Mouse (Mus musculus): ENCODE measurements around the gene Rnf157. TPM values are rescaled to one million over a fixed set of nuclear protein-coding genes. Genes with fewer than 3 reads are reported as not detected.
A peak's percentile ranks its signal among the peaks of the same experiment; 100 is the strongest.
"Not testable (repeated sequence)": the region's sequence is repeated elsewhere in the genome, so short reads cannot be mapped to it uniquely, and the experiment has no call there.

Rnf157 gene
- polyA plus RNA-seq, 1 experiment from 2014 or later = 37.8 TPM

GRCm38 (mm10) chr11:116410415-116410814, 2.4 kb downstream of the Rnf157 start:
- not testable (repeated sequence) for ATAC-seq (ENCODE audit: low FRiP score, low read depth); H3K36me3 ChIP-seq; H3K27ac ChIP-seq (replicated peaks); H3K4me2 ChIP-seq (replicated peaks); H3K4me3 ChIP-seq; H3K9ac ChIP-seq (replicated peaks); H3K9me3 ChIP-seq
- H3K27me3 ChIP-seq = peaks cover 14% of the 10 kb centered on the region
- WGBS = 94% methylated on average over 4 of the region's 4 CpGs
- peaks cover 25% of the 10 kb centered on the region for H3K4me1 ChIP-seq

- Histone ChIP-seq H3K4me2 (replicated peaks) (no peak overlapping the region), H3K4me3 (no peak overlapping the region), H3K27me3 (peaks cover 5% of the 10 kb centered on the region), H3K27ac (replicated peaks) (no peak overlapping the region), H3K4me1 (peaks cover 25% of the 10 kb centered on the region), H3K9ac (replicated peaks) (no peak overlapping the region), H3K36me3 (peaks cover 18% of the 10 kb centered on the region), H3K9me3 (no peaks in the 10 kb centered on the region)
- no peak for ATAC-seq (ENCODE audit: low FRiP score, low read depth)
- 94% methylated on average over 3 of the region's 3 CpGs for WGBS
Observed at GRCm38 (mm10) chr11:116409008-116409407, 3.8 kb downstream of the Rnf157 start.

DNA sequence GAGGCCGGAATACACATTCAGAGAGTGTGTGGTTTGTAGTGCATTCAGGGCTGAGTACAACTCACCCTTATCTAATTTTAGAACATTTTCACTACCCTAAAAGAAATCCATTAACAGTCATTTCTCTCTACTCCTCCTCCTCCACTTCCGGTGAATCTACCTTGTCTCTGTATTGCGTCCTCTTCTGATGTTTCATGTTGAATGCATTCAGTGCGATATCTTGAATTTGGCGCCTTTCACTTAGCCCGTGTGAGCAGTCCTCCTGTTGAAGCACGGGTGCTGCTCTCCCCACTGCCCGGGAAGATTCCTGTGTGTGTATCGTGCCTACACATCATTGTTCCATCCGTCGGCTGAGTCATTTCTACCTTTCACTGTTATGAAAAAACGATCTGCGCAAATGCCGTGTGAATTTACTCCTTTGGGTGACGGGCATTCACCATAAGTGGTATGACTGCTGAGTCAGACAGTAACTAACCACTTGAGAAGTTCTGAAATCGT, 6.6 kb downstream of the Rnf157 start:
- no peaks in the 10 kb centered on the region for H3K27me3 ChIP-seq
- H3K4me3 ChIP-seq = no peak overlapping the region

GRCm38 (mm10) chr11:116405601-116406000, 7.2 kb downstream of the Rnf157 start:
- Histone ChIP-seq H3K4me1 (no peaks in the 10 kb centered on the region), H3K27me3 (no peaks in the 10 kb centered on the region), H3K36me3 (peaks cover 29% of the 10 kb centered on the region), H3K9ac (replicated peaks) (no peak overlapping the region), H3K4me2 (replicated peaks) (no peak overlapping the region), H3K27ac (replicated peaks) (no peak overlapping the region), H3K4me3 (no peak overlapping the region), H3K9me3 (no peaks in the 10 kb centered on the region)
- WGBS = 88% methylated on average over 4 of the region's 4 CpGs
- ATAC-seq (ENCODE audit: low FRiP score, low read depth) = no peak

More for the DNA sequence above, 6.6 kb downstream of the Rnf157 start:
- ATAC-seq (ENCODE audit: low FRiP score, low read depth) = no peak
- H3K27ac ChIP-seq (replicated peaks) = no peak overlapping the region
- WGBS = 95% methylated on average over 16 of the region's 16 CpGs
- H3K4me2 ChIP-seq (replicated peaks) = no peak overlapping the region
- H3K9me3 ChIP-seq = no peaks in the 10 kb centered on the region
- peaks cover 29% of the 10 kb centered on the region for H3K36me3 ChIP-seq
- H3K4me1 ChIP-seq = peaks cover 6% of the 10 kb centered on the region
- no peak overlapping the region for H3K9ac ChIP-seq (replicated peaks)

DNA sequence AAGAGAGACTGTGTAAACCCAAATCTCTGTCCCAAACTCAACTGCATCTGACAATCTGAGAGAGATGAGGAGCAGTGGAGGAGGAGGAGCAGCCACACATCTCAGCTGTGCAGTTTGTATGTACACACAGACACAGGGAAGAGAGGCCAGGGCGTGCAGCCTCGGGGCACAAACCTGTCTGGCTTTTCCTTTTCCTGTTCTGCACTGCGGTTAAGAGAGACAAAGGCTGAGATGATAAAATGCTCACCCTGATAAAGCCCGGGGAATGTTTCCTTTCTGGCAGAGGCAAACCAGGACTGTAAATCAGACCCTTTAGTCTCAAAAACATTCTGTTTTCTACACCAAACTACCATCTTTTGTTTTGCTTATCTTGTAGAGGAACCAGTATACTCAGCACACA, 12.3 kb downstream of the Rnf157 start:
- no peaks in the 10 kb centered on the region for H3K9me3 ChIP-seq
- no peak overlapping the region for H3K4me2 ChIP-seq (replicated peaks)
- peaks cover 23% of the 10 kb centered on the region for H3K36me3 ChIP-seq
- no peak overlapping the region for H3K9ac ChIP-seq (replicated peaks)
- H3K4me3 ChIP-seq = no peak overlapping the region
- H3K27me3 ChIP-seq = no peaks in the 10 kb centered on the region
- H3K4me1 ChIP-seq = no peaks in the 10 kb centered on the region
- ATAC-seq (ENCODE audit: low FRiP score, low read depth) = no peak
- WGBS = 77% methylated on average over 4 of the region's 4 CpGs
- H3K27ac ChIP-seq (replicated peaks) = no peak overlapping the region

DNA sequence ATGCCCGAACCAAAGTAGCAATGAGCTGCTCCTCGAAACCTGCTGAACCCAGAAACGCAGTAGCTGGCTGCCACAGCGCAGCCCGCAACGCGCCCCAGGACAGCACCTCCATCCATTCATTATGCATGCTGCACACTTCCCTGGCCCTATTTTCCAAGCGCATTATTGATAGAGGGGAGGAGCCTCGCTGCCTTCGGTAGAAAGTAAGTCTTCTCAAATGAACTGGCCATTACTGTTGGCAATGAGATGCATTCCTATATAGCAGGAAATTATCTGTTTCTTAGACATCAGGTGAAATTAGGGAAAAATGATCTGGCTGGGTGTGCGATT, 14.5 kb downstream of the Rnf157 start:
- Histone ChIP-seq H3K9ac (replicated peaks) (no peak overlapping the region), H3K9me3 (no peaks in the 10 kb centered on the region), H3K36me3 (peaks cover 13% of the 10 kb centered on the region), H3K4me2 (replicated peaks) (no peak overlapping the region), H3K27me3 (no peaks in the 10 kb centered on the region), H3K27ac (replicated peaks) (no peak overlapping the region), H3K4me1 (no peaks in the 10 kb centered on the region), H3K4me3 (no peak overlapping the region)
- 75% methylated on average over 11 of the region's 11 CpGs for WGBS
- no peak for ATAC-seq (ENCODE audit: low FRiP score, low read depth)

GRCm38 (mm10) chr11:116397517-116398347, 15.1 kb downstream of the Rnf157 start:
- Histone ChIP-seq H3K9me3 (no peaks in the 10 kb centered on the region), H3K36me3 (peaks cover 9% of the 10 kb centered on the region; the same call in 1 of the 2 replicates), H3K4me1 (no peaks in the 10 kb centered on the region), H3K27ac (replicated peaks) (no peak overlapping the region), H3K9ac (replicated peaks) (no peak overlapping the region), H3K4me2 (replicated peaks) (no peak overlapping the region), H3K27me3 (no peaks in the 10 kb centered on the region), H3K4me3 (no peak overlapping the region)
- 79% methylated on average over 8 of the region's 8 CpGs for WGBS
- ATAC-seq (ENCODE audit: low FRiP score, low read depth) = no peak

- no peak overlapping the region for H3K27ac ChIP-seq (replicated peaks)
- ATAC-seq (ENCODE audit: low FRiP score, low read depth) = no peak
- H3K27me3 ChIP-seq = no peaks in the 10 kb centered on the region
- H3K9me3 ChIP-seq = no peaks in the 10 kb centered on the region
- no peaks in the 10 kb centered on the region for H3K4me1 ChIP-seq
- no peak overlapping the region for H3K4me3 ChIP-seq
- H3K4me2 ChIP-seq (replicated peaks) = no peak overlapping the region
- H3K36me3 ChIP-seq = peaks cover 9% of the 10 kb centered on the region; the same call in 1 of the 2 replicates
- WGBS = 96% methylated on average over 3 of the region's 3 CpGs
- no peak overlapping the region for H3K9ac ChIP-seq (replicated peaks)
Observed at GRCm38 (mm10) chr11:116396934-116397330, 15.9 kb downstream of the Rnf157 start.

DNA sequence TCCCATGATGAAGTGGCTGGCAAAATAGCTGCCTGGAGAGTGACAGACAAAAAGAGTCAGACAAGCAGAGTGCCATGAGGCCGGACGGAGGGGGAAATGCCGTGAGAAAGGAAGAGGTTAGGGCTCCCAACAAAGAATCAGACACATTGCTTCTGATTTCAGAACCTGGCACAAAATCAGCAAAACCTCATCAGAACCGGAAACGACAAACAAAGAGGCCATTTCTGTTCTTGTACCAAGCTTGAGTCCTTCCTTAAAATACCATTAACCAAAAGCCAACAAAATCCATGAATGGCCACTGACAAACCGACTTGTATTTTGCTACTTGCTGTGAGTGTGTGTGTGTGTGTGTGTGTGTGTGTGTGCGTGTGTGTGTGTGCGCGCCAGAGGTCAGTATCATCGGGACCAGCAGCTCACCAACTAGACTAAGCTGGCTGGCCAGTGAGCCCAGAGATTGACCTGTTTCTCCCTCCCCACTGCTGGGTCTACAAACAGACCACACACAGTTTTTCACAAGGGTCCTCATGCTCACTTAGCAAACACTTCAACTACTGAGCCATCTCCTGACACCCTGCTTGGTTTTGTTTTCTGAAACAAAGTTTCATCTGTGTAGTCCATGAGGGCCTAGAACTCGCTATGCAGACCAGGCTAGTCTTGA, 16.4 kb downstream of the Rnf157 start:
- no peak for ATAC-seq (ENCODE audit: low FRiP score, low read depth)
- Histone ChIP-seq H3K27me3 (no peaks in the 10 kb centered on the region), H3K9ac (replicated peaks) (no peak overlapping the region), H3K36me3 (peaks cover 9% of the 10 kb centered on the region; the same call in 1 of the 2 replicates), H3K27ac (replicated peaks) (no peak overlapping the region), H3K4me3 (no peak overlapping the region), H3K9me3 (no peaks in the 10 kb centered on the region), H3K4me1 (no peaks in the 10 kb centered on the region), H3K4me2 (replicated peaks) (no peak overlapping the region)
- WGBS = 91% methylated on average over 11 of the region's 11 CpGs

- Histone ChIP-seq H3K4me2 (replicated peaks) (no peak overlapping the region), H3K4me1 (no peaks in the 10 kb centered on the region), H3K27ac (replicated peaks) (peak overlapping the region; percentile 10; the same call in 1 of the 2 replicates), H3K27me3 (no peaks in the 10 kb centered on the region), H3K36me3 (peaks cover 9% of the 10 kb centered on the region; the same call in 1 of the 2 replicates), H3K9me3 (no peaks in the 10 kb centered on the region), H3K9ac (replicated peaks) (0 out of 2 replicates have a peak overlapping the region, but pooled peaks have one; percentile 6), H3K4me3 (no peak overlapping the region)
- 94% methylated on average over 4 of the region's 4 CpGs for WGBS
- no peak for ATAC-seq (ENCODE audit: low FRiP score, low read depth)
Observed at GRCm38 (mm10) chr11:116394769-116395168, 18.1 kb downstream of the Rnf157 start.

- H3K4me3 ChIP-seq = no peak overlapping the region
- 68% methylated on average over 14 of the region's 14 CpGs for WGBS
- H3K9ac ChIP-seq (replicated peaks) = no peak overlapping the region
- H3K27me3 ChIP-seq = no peaks in the 10 kb centered on the region
- H3K4me2 ChIP-seq (replicated peaks) = no peak overlapping the region
- peaks cover 14% of the 10 kb centered on the region for H3K4me1 ChIP-seq
- H3K27ac ChIP-seq (replicated peaks) = no peak overlapping the region
- H3K36me3 ChIP-seq = no peaks in the 10 kb centered on the region
- no peaks in the 10 kb centered on the region for H3K9me3 ChIP-seq
- ATAC-seq (ENCODE audit: low FRiP score, low read depth) = no peak
Observed at GRCm38 (mm10) chr11:116388841-116389480, 23.9 kb downstream of the Rnf157 start.
